Mouse (Mus musculus) bone marrow, adult 2 months (tissue): ENCODE data around the gene Atpaf2.

ENCODE experiments used
- CTCF ChIP-seq: fragments of 200-500 bp; IDR thresholded peaks from 2 replicates; pipeline ENCODE4 v1.5.1; 2011; ENCODE audit warnings: low read length, control low read depth; ENCODE audit not compliant: control insufficient read depth, insufficient read depth
- POLR2A ChIP-seq: fragments of 200-500 bp; IDR thresholded peaks from 2 replicates; pipeline ENCODE4 v1.6.1; 2011; ENCODE audit warnings: low read depth, mild to moderate bottlenecking, control low read depth, low read length, borderline replicate concordance; ENCODE audit not compliant: control insufficient read depth

DNA sequence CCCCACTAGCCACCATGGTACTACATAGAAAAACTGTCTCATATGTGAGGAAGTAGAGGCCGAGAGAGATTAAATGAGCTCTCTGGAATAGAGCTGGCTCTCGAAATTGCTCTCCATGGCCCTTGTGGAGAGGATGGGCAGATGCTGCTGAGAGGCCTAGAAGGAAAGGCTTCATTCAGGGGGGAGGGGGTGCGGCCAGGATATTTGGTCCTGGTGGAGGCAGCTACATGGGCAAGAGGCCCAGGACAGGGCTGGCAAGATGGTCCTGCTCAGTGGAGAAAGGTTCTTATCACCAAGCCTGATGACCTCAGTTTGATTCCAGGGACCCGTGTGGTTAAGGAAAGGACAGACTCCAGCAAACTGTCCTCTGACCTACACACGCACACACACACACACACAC is 32.3 kb downstream of the Atpaf2 start:
- TF ChIP-seq POLR2A: no peak
- TF ChIP-seq CTCF: no peak
